Mouse (Mus musculus) embryonic fibroblast, embryonic 13.5 days (primary cell): ENCODE measurements around the gene Fgf5.

Experiments used
- CTCF ChIP-seq: IDR thresholded peaks from 2 replicates; pipeline ENCODE4 v1.5.1; 2011; ENCODE audit warnings: mild to moderate bottlenecking, control low read depth, low read length, moderate library complexity, borderline replicate concordance; ENCODE audit not compliant: insufficient read depth
- POLR2A ChIP-seq: IDR thresholded peaks from 2 replicates; pipeline ENCODE4 v1.6.1; 2011; ENCODE audit warnings: low read depth, mild to moderate bottlenecking, control low read depth, low read length, moderate library complexity

DNA sequence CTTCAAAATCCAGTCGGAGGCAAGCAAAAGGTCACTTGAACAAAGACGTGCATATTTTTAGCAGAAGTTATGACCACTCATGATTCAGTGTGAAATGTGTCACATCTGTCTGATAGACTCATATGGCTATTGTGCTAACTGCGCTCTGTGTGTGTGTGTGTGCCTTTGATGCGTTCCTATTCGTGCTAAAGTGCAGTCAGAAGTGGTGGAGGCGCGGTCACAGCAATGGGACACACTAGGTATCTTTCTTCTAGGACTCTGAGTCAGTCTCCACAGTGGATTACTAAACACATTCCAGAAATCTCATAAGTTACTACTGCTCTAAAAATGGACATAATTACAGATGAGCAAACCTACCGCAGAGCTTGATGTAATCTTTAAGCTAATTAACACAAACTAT, 36.7 kb downstream of the Fgf5 start:
- TF ChIP-seq CTCF (no peak), POLR2A (no peak)
